Mouse (Mus musculus) CH12F3 (cell line): ENCODE results near the gene Fto.

ENCODE experiments used
- in situ Hi-C: fragments of 300-500 bp; cut with MboI; formaldehyde crosslinking; loops from 2 replicates; pipeline ENCODE4 v1.14.3; 2020; ENCODE audit warnings: low sequenced_read_pairs

Fto gene

GRCm38 (mm10) chr8:91592436-91593105 is 279.2 kb downstream of the Fto start:
- in situ Hi-C loops: no loop called here

- in situ Hi-C loops: no loop called here
Observed at GRCm38 (mm10) chr8:91593202-91593781, 280.0 kb downstream of the Fto start.

GRCm38 (mm10) chr8:91599349-91599837 is 286.1 kb downstream of the Fto start:
- in situ Hi-C loops: no loop called here

DNA sequence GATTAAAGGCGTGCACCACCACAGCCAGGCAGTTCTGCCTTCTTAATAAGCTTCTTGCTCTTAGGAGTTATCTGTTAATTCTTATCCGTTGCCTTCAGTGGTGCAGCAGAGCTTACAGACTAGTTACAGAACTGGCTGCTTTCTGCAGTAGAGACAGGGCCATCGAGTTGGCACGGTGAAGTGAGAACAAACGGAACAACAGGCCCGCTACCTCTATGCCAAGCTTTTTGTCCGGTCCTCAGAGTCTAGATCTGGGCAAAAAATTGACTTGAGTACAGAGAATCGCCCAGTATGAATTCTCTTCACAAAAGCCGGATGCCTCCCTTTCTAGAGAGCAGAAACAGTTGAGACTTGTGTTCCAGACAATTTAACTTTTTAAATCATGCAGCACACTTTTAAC is 290.4 kb downstream of the Fto start:
- in situ Hi-C loops: no loop called here

DNA sequence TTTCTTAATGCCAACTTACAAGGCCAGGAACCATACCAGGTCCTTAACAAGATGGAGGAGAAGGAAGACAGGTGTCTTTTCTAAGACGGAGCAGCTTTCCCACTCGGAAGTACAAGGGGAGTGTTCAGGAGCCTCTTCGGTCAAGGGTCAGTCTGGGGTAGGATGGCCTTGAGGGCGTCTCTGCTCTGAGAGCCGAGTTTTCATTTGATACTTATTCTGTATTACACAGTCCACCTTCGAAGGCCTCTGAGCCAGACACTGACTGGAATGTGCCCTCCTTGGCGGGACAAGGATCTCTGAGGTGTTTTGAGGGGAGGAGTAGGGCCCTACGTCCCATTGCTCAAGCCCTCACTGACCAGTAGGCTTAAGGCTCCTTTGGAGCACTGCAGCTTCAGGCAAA is 292.6 kb downstream of the Fto start:
- in situ Hi-C loops: no loop called here

- in situ Hi-C loops: no loop called here
Observed at GRCm38 (mm10) chr8:91607091-91607490, 293.8 kb downstream of the Fto start.

GRCm38 (mm10) chr8:91611191-91611590 is 297.9 kb downstream of the Fto start:
- in situ Hi-C loops: no loop called here

- in situ Hi-C loops: no loop called here
Observed at GRCm38 (mm10) chr8:91611723-91612362, 298.5 kb downstream of the Fto start.

DNA sequence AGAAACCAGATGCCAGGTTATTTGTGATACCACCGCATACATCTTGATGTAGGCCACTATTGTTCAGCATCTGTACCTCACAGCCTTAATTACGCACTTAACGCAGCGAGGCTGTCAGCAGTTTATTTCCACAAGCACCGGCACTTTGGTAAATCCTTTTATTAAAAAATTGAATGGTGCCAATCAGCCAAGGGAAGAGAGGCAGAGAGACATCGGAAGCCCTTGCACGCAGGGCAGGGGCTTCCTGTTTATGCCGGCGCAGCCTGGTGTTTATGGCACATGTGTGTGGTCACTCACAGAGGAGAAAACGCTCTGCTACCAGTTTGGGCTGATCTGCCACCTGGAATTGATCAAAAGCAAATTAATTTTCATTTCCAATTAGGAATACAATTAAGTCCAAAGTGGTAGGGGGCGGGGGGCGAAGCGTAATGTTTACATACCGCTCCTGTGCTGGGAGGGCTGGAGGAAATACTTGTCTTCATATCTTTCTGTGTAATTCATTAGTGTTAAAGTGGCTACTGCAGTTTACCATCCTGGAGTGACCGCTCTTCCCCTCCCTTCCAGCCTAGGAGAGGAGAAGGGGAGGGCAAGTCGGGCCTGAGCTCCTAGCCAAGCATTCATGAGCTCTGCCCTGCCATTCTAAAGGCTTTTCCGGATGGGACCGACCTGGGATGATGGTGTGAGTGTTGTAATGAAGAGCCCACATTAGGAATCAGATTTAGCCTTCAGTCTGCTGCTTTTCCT is 299.2 kb downstream of the Fto start:
- in situ Hi-C loops: no loop called here

DNA sequence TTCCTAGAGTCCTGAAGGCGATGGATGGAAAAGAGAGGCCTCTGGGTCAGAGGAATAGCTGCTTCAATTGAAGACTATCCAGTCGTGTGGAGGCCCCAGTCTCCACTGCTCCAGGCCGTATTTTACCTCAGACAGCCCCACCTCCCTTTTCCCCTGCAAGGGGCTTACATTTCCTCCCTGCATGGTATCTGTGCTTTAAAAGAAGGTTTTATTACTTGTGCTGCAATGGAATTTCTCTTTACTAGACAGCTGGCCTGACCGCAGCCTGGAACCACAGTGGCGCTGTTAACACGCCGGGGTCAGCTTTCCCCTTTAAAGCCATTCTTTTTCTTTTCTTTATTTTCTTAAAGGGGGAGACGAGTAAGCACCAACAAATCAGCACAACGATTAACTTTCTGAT is 300.3 kb downstream of the Fto start:
- in situ Hi-C loops: no loop called here

DNA sequence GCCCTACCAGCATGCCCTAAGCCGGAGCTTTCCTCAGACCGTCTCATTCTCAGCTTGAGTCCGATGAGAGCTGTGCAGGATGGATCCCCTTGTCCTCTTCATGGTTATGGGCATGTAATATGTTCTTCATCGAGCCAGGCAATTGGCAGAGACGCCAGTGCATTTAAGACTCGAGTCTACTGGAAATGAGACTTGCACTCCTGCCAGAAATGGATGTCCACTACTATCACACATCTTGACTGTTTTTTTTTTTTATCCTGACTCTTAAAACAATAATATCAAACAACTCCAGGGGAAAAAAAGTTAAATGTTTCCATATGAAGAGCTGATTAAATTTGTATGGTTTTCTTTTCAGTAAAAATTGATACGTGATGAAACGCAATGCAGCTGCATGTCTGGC is 301.9 kb downstream of the Fto start:
- in situ Hi-C loops: no loop called here

GRCm38 (mm10) chr8:91615781-91616683 is 302.7 kb downstream of the Fto start:
- in situ Hi-C loops: no loop called here

DNA sequence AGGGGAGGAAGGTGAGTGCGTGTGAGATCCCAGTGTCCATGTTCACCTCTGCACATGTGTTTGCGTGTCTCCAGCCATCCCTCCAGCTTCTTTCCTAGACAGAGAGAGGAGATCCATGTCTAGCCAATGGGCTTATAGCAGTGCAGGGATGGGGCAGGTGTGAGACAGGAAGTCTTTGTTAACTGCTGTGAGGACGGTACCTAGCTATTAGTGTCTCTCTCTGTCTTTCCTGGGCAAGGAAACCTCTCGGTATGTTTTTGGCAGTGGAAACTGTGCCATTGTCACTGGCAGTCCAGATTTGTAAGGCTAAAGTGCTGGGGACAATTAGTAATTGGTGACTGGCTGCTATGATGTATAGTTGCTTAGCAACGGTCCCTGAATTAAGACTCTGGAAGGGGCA is 304.4 kb downstream of the Fto start:
- in situ Hi-C loops: no loop called here

DNA sequence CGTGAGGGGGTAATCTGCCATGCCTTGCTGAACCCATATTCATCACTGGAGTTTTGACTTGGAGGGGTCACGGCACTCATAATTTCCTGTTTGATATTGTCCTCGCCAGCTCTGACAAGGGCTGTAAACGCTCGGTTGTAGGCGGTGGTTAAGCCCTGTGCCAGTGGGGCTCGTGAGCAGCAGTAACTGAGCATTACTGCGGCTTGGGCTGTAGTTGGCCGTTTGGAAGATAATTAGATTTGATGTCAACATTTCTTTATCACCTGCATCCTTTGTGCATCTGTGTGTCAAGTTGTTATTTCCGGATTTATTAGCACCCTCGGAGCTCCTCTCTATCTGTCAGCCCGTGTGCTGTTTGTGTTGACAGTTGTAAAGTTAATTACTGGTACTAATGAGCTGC is 309.4 kb downstream of the Fto start:
- in situ Hi-C loops: no loop called here

- in situ Hi-C loops: no loop called here
Observed at GRCm38 (mm10) chr8:91625686-91626558, 312.6 kb downstream of the Fto start.

- in situ Hi-C loops: no loop called here
Observed at GRCm38 (mm10) chr8:91629594-91629993, 316.3 kb downstream of the Fto start.

GRCm38 (mm10) chr8:91630320-91631033 is 317.2 kb downstream of the Fto start:
- in situ Hi-C loops: no loop called here

DNA sequence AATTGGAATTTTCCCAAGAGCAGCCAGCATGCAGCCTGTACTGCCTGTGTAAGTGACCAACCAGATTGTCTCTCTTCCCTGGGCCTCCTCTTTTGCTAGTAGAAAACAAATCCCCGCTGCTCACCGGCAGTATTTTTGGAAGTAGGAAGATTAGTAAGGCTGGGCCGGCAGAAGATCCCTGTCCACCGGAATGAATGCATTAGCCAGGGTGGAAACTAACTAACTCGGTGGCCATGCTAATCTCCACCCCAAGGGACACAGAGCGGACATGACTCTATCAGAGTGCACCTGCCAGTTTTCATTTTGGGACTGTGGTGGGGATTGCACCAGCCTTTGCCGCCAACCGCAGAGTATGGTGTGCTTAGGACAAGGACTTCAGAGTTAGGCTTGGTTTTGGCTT is 319.1 kb downstream of the Fto start:
- in situ Hi-C loops: no loop called here

- in situ Hi-C loops: no loop called here
Observed at GRCm38 (mm10) chr8:91635406-91635805, 322.1 kb downstream of the Fto start.
